Mouse (Mus musculus): ENCODE data around the gene Cd83.

GRCm38 (mm10) chr13:43822306-43822705, 37.7 kb downstream of the Cd83 start:
- TF ChIP-seq CTCF (IDR thresholded peaks at IDR 0.05; ENCODE audit: low read depth, low read length) = no peak
- TF ChIP-seq GATA2 (IDR thresholded peaks at IDR 0.05; ENCODE audit: borderline replicate concordance, low read depth, low read length) = no peak
